Mouse (Mus musculus): ENCODE measurements at regions not wholly inside any gene's neighbourhood (a gene's known extent, or its start where the extent isn't known, plus 50 kb on each side); places are given as distances from the start of the nearest gene placed in this dataset.

GRCm38 (mm10) chr7:51265896-51266295, 244.9 kb upstream of the Ano5 start:
- no peak for TF ChIP-seq CTCF (conservative IDR thresholded peaks at IDR 0.05; ENCODE audit: low read length)
- no peak for TF ChIP-seq POU5F1 (IDR thresholded peaks at IDR 0.05; ENCODE audit: borderline replicate concordance, low read length)
- TF ChIP-seq NANOG (IDR thresholded peaks at IDR 0.05; ENCODE audit: borderline replicate concordance, low read length): no peak

Data from E14TG2a.4 (cell line).